Mouse (Mus musculus): Measurements from ENCODE around the gene Mnt.

Mnt gene

GRCm38 (mm10) chr11:74850998-74851661, 20.4 kb downstream of the Mnt start:
- 75% methylated on average over 14 of the region's 14 CpGs for WGBS

GRCm38 (mm10) chr11:74857756-74858155, 27.0 kb downstream of the Mnt start:
- WGBS, result 90% methylated on average over 9 of the region's 9 CpGs

- 78% methylated on average over 5 of the region's 5 CpGs for WGBS
Observed at GRCm38 (mm10) chr11:74862129-74862528, 31.4 kb downstream of the Mnt start.

- WGBS, result 36% methylated on average over 11 of the region's 11 CpGs
Observed at GRCm38 (mm10) chr11:74863471-74863870, 32.8 kb downstream of the Mnt start.

- WGBS, result 91% methylated on average over 9 of the region's 9 CpGs
Observed at GRCm38 (mm10) chr11:74864421-74864820, 33.7 kb downstream of the Mnt start.

GRCm38 (mm10) chr11:74865252-74865651, 34.5 kb downstream of the Mnt start:
- WGBS, result 81% methylated on average over 9 of the region's 9 CpGs

- WGBS, result 41% methylated on average over 4 of the region's 4 CpGs
Observed at GRCm38 (mm10) chr11:74866640-74867039, 35.9 kb downstream of the Mnt start.

GRCm38 (mm10) chr11:74867181-74867580, 36.5 kb downstream of the Mnt start:
- WGBS, result 59% methylated on average over 2 of the region's 2 CpGs

- WGBS, result 85% methylated on average over 13 of the region's 13 CpGs
Observed at GRCm38 (mm10) chr11:74868046-74868760, 37.5 kb downstream of the Mnt start.

GRCm38 (mm10) chr11:74869603-74870002, 38.9 kb downstream of the Mnt start:
- 84% methylated on average over 6 of the region's 6 CpGs for WGBS

GRCm38 (mm10) chr11:74870544-74870943, 39.8 kb downstream of the Mnt start:
- 58% methylated on average over 4 of the region's 4 CpGs for WGBS

GRCm38 (mm10) chr11:74870991-74871622, 40.4 kb downstream of the Mnt start:
- 21% methylated on average over 12 of the region's 12 CpGs for WGBS

- 43% methylated on average over 3 of the region's 3 CpGs for WGBS
Observed at GRCm38 (mm10) chr11:74874630-74875029, 43.9 kb downstream of the Mnt start.

GRCm38 (mm10) chr11:74876801-74877200, 46.1 kb downstream of the Mnt start:
- 5% methylated on average over 9 of the region's 9 CpGs for WGBS

- 66% methylated on average over 9 of the region's 9 CpGs for WGBS
Observed at GRCm38 (mm10) chr11:74880999-74881398, 50.3 kb downstream of the Mnt start.

- 30% methylated on average over 14 of the region's 14 CpGs for WGBS
Observed at GRCm38 (mm10) chr11:74881979-74882378, 51.3 kb downstream of the Mnt start.

GRCm38 (mm10) chr11:74883098-74883497, 52.4 kb downstream of the Mnt start:
- 73% methylated on average over 10 of the region's 10 CpGs for WGBS

GRCm38 (mm10) chr11:74894619-74895018, 63.9 kb downstream of the Mnt start:
- 62% methylated on average over 4 of the region's 4 CpGs for WGBS
